Mouse (Mus musculus) c-Kit-negative CD71-positive TER-119-positive erythroid progenitor cells, embryonic 14.5 days (primary cell): ENCODE data around the gene Cdk18.
"Not testable (repeated sequence)": the region's sequence is repeated elsewhere in the genome, so short reads cannot be mapped to it uniquely, and the experiment has no call there.

Source experiments
- DNase-seq: peaks from one replicate; pipeline ENCODE4 v3.0.0-alpha.2; 2013; ENCODE audit warnings: low read depth, low spot score

The Cdk18 gene

DNA sequence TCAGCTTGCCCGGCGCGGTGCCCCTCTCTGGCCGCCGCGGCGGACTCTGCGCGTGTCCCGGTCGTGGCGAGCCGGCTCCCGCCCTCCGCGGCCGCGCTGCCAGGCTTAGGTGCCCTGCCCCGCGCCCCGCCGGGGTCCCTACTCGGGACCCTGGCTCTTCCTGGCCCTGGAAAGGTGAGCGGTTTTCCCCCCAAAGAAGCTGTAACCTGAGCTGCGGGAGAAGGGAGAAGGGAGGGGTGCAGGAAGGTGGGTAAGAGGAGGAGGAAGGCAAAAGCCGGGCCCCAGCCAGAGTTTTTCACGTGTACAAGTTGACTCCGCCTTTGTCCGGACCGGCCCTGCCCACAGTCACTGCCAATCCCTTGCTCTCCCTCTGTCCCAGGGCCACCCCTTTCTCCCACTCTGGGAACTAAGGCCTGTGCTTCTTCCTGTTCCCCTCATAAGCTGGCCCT is at the start of gene Cdk18:
Cdk18 (minus strand) TSS at position 269 of the 449 bp plus-strand sequence.
- DNase-seq = no peak

DNA sequence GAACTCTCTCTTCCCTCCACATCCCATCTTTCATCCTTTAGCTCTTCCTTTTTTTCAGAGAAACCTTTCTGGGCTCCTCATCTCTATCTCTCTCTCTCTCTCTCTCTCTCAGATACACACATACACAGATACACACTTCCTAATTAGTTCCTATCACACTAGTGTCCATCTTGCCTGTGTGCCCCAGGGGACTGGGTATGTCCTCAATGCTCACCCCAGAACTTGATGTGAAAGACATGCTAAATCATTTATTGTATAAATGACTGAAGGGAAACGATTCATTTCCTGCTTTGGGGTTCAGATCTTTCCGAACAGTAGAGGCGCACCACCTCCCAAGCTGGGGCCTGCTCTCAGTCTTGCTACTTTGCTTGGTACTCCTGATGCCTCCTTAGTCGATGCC is 49.7 kb upstream of the Cdk18 start:
- DNase-seq = no peak

DNA sequence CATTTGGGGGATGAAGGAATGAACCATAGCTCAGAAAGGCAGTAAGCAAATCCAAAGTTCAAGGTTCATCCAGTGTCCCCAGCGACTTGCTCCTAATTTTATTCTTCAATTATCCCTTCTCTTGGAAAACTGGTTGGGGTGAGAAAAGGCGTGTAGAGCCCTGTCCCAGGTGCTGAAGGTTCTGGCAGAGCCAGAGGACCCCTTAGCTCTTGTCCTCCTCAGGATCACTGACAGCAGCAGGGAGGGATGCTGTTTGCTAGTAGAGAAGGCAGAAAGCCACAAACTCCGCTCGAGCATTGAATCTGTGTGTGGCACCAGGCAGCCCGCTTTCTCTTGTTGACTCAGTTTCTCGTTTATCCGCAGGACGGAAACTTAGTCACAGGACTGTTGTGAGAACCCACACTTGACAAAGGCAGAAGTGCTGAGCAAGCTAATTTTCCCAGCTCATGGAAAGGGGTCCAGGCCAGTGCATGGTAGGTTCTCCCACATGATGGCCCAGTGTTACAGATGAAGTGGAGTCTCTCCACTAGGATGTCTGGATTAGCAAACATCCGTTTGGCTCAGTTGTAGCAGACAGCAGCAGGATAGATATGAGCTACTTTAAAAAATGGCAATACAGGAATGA is 49.1 kb upstream of the Cdk18 start:
- no peak for DNase-seq

DNA sequence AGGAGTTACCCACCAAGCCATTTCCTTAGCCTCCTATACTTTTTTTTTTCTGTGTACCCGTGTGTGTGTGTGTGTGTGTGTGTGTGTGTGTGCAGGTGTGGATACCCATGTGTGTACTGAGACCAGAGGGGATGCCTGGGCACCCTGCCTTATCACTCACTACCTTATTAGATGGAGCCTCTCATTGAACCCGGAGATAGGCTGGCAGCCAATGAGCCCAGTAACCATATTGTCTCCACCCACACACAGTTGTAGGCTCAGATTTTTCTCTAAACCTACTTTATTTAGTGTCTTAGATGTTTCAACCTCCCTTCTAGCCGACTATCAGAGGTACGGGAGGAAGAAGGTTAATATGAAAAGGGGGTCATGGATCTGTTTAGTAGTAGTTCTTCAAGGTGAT is 46.8 kb upstream of the Cdk18 start:
- DNase-seq = no peak

DNA sequence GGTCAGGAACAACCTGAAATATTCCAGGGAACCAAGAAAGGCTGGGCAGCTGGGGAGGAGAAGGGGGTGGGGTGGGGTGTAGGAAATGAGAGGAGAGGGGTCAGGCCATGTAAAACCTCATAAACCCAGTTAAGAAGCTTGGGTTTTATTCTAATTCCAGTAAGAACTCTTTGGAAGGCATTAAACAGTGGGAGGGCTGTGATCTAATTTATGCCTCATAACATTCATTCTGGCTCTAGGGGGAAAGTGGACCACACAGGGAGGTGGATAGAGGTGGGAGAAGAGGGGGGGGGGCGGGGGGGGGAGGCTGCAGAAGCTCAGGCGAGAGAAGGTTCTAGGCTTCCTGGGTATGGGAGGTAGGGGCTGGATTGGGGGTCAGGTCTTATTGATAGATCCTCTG is 32.1 kb upstream of the Cdk18 start:
- no peak for DNase-seq

DNA sequence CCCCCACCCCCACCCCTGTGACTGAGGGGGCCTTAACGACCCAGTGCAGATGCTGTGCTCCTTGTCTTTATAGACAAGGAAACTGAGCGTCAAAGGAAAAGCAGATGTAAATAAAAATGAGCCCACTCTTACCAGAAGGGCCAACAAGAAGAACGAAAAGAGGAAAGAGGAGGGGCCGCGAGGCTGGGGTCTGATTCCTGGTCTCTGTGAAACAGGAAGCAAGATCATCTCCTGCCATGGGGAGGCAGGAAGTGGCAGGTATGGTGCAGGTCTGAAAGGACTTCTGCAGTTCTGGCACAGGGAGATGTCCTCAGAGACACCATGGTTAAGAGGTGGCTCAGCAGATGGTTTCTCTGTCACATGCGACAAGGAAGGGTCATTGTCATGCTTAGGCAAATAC is 31.2 kb upstream of the Cdk18 start:
- no peak for DNase-seq

DNA sequence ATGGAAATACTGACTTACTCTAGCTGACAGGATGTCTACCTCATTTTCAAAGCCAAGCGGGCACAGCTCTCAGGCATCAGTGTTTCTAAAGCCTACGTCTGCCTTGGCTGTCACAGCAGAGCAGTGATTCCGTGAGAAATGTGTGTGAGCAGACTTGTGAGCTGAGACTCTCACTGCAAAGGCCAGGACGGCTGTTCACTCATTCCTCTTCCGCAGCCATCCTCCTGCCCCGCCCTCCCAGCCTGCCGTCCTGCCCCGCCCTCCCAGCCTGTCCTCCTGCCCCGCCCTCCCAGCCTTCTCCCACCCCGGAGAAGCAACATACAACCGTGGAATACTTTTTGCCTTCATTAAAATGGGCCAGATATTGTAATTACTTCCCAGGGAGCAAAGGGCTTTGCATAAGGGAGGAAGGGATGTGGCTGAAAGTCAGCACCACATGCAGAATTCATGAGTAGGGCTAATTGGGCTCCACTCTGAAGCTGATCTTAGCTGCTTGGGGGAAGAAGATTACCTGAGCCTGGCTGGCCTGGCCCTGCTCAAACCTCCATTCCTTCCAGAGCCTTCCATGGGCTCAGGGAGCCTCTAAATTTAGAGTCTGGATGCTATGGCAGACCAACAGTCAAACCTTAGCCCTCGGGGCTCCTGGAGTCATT is 28.8 kb upstream of the Cdk18 start:
- no peak for DNase-seq

DNA sequence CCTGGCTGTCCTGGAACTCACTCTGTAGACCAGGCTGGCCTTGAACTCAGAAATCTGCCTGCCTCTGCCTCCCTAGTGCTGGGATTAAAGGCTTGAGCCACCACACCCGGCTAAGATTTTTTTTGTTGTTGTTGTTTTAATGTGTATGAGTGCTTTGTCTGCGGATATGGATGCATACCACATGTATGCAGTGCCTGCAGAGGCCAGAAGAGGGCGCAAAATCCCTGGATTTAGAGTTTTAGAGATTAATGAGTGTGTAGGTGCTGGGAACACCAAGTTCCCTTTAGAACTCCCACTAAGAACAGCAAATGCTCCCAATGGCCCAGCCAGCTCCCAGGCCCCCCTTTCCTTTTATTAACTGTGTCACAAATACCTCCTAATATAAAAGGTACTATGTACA is 26.4 kb upstream of the Cdk18 start:
- DNase-seq = peak; percentile 25

DNA sequence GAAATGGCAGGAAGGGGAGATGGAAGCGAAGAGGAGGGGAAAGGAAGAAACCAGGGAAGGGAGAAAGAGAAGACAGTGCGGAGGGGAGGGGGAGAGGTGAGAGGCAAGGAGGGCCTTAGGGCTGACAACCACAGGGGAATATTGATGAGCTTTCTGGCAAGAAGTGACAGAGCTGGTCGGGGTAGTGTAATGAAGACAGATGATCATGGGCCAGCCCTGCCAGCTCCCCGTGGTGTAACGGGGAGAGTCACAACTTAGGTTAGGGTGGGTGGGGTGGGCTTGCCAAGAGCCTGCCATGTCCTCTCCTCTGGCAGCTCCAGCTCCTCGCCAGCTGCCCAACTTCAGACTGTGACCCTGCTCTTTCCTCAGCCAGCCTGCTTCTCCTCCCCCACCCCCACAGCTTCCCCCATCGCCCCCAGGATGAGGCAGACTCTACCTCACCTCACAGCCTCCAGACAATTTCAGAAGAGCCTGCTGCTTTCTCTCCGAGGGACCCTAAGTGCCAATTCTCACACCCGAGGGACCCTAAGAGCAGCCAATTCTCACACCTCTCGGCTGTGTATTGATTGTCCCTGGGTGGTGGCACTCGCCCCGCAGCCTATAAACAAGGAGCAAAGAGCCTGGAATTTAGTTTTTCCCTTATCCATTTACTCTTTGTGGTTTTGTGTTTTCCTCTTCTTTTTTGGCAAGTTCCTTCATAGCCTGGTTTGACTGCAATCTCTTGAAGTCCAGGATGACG is 25.5 kb upstream of the Cdk18 start:
- no peak for DNase-seq

DNA sequence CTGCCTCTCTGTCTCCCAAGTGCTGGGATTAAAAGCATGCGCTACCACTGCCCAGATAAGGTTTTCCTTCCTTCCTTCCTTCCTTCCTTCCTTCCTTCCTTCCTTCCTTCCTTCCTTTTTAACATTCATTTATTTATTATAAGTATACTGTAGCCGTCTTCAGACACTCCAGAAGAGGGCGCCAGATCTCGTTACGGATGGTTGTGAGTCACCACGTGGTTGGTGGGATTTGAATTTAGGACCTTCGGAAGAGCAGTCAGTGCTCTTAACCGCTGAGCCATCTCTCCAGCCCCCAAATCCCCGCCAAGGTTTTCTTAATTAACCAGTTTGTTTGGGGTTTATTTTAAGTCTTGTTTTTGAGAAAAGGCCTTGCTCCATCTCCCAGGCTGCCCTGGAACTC is 23.1 kb upstream of the Cdk18 start:
- DNase-seq = not testable (repeated sequence)

DNA sequence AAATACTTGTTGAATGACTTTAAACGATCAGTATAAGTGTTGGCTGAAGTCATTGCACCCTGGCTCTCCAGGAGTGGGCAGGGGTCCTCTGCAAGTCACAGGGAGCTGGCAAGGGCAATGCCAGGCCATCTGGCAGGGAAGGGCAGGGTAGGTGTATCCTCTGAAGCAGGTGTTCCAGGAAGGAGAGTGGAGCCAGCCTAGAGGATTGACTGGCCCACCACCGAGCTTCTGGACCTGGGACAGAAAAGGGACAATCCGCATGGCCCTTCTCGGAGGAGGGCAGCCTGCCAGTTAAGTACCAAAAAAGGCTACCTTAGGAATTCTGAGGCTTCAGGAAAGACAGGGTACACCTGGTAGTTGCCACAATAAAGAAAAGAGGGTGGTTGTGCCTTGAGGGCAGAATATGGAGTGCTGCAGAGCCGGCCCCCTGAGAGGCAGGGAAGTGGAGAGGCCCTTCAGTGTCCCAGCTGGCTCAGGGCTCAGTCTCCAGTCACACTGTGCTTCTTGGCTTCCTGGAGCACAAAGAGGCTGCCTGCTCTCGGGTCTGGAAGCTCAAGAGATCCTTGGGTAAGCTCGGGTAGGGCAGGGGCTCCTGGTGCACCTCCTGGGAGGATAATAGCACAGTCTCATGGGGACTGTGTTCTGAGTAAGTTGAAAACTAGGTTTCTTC is 21.9 kb upstream of the Cdk18 start:
- no peak for DNase-seq

DNA sequence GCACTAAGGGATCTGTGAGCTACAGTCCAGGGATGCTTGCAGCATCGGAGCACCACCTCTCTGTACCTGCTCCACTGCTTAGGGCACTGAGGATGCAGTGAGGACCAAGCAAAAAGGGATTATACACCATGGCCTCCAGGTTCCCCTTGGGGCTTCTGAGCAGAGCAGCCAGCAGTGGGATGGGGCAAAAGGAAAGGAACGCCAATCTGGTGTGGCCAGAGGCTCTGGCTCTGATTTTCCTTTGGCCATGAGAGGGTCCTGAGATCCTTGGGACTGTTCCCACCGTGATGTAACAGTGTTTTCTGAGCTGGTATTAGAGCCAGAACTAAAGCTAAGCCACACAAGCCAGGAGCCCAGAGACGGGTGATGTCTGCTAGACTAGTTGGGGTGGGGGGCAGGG is 20.2 kb upstream of the Cdk18 start:
- no peak for DNase-seq

DNA sequence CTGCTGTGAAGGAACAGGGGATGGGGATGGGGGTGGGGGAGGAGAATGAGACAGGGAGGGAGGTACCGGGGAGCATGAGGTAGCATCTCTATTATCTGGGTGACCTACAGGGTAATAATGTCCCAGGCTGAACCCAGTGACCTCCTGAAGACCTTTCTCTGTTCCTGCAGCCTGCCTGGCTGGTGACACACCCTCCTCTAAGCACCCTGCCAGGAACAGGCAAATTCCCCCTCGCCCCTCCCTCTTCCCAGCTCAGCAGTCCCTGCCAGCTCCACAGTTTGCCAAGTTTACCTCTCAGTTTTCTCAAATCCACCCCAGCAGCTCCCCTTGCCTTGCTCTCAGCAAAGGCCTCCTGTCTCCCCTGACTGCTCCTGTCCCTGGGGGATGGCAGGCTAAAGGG is 19.3 kb upstream of the Cdk18 start:
- no peak for DNase-seq

DNA sequence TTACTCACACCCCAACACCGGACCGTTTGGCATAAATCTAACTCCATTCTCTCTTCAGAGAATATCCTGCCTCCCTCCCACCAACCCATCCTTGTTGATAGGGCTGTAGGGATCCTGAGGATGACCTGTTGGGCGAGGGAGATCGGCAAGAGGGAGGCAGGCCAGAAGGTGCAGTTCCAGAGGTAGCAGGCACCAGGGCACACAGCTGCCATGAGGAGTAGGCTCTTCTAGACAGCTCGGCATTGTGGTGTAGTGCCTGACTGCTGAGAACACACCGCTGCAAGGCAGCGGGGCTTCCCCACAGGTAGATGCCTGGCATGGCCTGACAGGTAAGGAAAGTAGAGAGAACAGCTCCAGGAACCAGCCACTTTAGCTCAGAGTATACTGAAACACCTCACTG is 18.3 kb upstream of the Cdk18 start:
- no peak for DNase-seq

DNA sequence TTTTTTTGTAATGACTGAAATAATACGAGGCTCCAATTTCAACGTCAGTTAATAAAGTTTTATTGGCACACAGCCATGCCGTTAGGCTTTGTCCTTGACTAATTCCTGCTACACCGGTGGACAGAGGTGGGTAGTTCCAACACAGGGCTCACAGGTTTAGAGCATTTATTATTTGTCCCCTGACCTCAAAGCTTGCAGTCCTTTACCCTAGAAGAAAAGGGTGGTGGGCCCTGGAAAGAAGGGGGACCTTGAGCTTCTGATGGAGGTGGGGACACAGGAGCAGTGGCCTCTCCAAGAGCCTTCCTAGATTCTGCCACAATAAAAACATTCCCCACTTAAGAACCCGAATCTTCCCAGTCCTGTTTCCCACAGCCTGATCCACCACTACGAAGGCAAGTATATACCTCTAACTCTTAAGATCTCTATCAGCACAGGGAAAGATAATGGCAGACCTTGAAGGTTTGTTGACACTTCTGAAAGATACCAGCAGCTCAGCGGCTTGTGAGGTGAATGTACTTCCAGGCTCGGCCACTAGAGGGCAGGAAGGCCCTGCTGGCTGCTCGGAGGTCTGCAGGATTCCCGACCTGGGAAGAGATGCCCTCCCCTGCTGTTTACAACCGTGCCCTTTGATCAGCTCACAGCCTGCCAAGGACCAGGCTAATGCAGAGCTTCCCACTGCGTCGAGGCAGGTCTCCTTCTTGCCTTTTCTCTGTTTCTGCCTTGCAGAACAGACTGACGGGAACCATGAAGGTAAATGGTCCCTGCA is 17.7 kb upstream of the Cdk18 start:
- peak; percentile 40 for DNase-seq

DNA sequence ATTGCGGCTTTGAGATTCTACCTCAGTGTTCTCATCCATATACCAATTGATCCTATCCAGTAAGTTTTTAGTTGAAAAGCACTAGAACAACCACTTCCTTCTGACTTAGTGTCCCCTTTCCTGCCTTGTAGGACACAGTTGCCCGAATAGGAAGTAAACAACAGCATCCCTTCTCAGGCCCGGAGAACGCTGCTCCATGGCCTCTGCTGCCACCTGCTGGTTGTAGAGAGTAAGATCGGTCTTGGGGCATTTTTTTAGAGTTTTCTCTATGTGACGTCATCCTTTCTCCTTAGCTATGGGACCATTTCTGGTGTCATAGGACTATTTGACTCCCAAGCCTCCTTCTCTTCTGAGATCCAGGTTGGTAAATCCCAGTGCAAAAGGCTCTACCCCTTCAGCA is 16.3 kb upstream of the Cdk18 start:
- DNase-seq = peak; percentile 66

DNA sequence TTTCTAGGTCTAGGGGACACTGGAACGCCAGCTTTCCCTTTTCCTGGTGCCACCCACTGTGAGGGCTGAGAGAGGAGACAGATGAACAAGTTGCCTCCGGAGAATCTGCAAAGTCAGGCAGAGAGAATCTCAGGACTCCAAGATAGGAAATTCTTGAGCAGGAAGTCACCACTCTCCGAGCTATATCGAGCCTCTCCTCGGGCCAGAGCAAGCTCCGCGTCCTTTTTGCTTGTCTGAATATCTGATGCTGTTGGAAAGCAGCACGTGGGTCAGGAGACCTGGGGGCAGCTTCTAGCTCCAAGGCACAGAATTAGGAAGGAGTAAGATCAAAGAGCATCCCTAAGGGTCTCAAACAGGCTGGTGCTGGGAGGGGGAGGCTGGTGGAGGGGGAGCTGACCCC is 14.2 kb upstream of the Cdk18 start:
- no peak for DNase-seq

DNA sequence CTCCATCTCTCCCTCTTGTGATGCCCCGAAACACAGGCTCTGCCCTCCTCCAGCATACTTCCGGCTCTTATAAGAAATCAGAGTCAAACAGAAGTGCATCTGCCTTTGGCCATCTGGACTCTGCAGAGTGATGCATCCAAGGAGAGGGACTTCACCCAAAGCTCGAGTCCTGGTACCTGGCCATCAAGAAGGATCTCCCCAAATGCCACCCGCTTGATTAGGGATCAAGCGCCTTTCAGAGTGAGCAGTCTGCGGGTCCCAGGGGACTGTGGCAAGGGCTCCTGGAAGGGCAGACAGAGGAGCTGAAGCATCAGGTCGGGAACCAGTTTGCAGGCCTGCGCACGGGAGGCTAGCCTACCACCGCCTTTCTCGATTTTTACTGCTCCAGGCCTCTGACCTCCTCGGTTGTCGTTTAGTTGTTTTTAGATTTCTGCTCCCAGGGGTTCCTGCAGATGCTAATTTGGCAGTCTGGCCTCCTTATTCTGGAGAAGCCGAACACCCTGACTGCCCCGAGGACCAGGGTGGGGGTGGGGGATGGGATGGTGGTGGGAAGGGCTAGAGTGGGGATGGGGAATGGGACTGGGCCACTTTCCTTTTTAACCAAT is 13.7 kb upstream of the Cdk18 start:
- no peak for DNase-seq

DNA sequence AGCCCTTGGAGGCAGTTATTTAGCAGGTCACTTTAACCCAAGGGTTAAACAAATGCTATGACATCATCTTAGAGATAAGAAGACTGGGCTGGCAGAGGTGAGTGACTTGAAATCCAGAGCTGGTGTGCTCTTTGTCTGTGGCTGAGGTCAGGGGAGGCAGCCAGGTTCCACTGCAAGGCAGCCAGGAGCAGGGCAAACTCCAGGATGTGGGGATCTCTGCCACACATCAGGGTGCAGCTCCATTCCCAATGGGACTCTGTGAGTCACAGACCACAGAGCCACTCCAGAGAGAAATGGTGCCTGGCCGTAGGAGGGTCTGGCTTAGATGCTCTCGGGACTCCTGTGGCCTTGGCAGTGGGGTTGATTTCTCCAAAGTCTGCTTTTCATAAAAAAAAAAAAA is 12.4 kb upstream of the Cdk18 start:
- no peak for DNase-seq

DNA sequence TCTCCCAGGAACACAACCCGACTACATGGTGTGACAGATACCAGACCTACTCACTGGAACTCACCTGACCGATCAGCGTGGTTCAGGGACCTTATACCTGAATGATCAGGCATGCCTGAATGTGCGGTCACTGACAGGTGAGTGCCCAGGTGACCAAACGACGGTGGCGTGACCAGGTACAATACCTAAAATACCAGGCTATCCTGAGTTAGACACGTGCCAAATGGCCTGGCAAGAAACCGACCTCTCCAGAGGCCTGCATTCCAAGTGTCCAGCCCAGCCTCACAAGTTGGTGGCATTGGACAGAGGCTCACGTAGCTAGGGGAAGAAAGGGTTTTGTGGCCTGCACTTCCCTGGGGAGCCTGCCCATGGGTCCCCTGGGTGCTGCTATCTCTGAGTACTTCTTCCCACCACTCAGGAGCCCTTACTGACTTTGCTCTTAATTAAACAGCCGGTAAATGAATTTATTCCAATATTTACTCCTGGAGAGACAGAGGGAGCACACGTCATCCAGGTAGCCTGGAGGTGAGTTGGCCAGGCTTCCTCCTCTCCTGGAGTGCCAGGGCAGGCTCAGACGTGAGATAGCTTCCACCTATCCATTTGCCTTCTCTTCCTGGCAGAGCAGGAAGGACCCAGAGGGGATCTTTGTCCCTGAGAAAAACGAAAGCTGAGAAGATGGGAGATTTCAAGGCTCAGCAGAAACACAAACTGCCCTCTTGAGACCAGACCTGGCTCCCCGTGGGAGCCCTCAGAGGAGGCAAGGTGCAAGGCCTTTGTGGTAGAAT is 11.5 kb upstream of the Cdk18 start:
- DNase-seq = no peak

DNA sequence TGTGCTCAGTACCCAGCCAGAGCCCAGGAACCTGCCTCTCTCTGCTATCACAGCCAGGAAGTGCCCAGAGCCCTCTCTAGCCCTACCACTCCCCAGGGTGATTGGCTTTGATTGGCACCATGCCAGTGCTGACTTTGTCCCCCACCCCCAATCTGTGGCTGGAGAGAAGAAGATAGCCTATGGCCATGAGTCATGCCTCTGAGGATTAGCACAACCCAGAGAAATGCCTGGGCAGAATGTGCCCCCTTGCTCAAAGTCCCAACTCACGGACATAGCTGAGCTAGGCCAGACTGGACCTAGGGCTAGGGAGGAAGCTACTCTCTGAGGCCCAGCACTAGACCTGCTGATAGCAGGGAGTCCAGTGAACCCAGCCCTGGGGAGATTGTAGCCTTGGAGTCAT is 10.7 kb upstream of the Cdk18 start:
- no peak for DNase-seq
